Mouse (Mus musculus) C2C12 (cell line): Measurements from ENCODE around the gene Zswim2. TPM values are rescaled to one million over a fixed set of nuclear protein-coding genes. Genes with fewer than 3 reads are reported as not detected.
"Not testable (repeated sequence)": the region's sequence is repeated elsewhere in the genome, so short reads cannot be mapped to it uniquely, and the experiment has no call there.

Experiments used
- H3K27me3 ChIP-seq: one replicate; pipeline ENCODE4 v1.6.1; 2011; ENCODE audit not compliant: control insufficient read depth, insufficient read depth, insufficient read length
- H3K36me3 ChIP-seq: one replicate; pipeline ENCODE4 v1.6.1; 2011; ENCODE audit not compliant: control insufficient read depth, insufficient read depth
- H3K4me3 ChIP-seq: one replicate; pipeline ENCODE4 v1.5.1; 2011; ENCODE audit warnings: mild to moderate bottlenecking, control low read depth; ENCODE audit not compliant: poor library complexity, insufficient read depth, severe bottlenecking
- H3K79me2 ChIP-seq: one replicate; pipeline ENCODE4 v1.6.1; 2011; ENCODE audit not compliant: control insufficient read depth, insufficient read depth
- H3K79me3 ChIP-seq: one replicate; pipeline ENCODE4 v1.6.1; 2011; ENCODE audit warnings: low read depth, control low read depth
- H3ac ChIP-seq: one replicate; pipeline ENCODE3; 2011; ENCODE audit warnings: low read depth; ENCODE audit not compliant: control insufficient read depth, insufficient read length
- CEBPB ChIP-seq: IDR thresholded peaks from one replicate; pipeline ENCODE4 v1.6.1; 2011; ENCODE audit warnings: low read depth, mild to moderate bottlenecking, control low read depth, moderate library complexity
- CTCF ChIP-seq: IDR thresholded peaks from one replicate; pipeline ENCODE4 v1.5.1; 2011; ENCODE audit not compliant: control insufficient read depth, insufficient read depth, insufficient read length
- FOSL1 ChIP-seq: IDR thresholded peaks from one replicate; pipeline ENCODE4 v1.8.0; 2011; ENCODE audit warnings: mild to moderate bottlenecking, low read length; ENCODE audit not compliant: poor library complexity, insufficient read depth, severe bottlenecking
- MAX ChIP-seq: IDR thresholded peaks from one replicate; pipeline ENCODE4 v1.6.1; 2011; ENCODE audit warnings: mild to moderate bottlenecking, control low read depth
- MYOD1 ChIP-seq: IDR thresholded peaks from one replicate; pipeline ENCODE4 v1.6.1; 2011; ENCODE audit warnings: low read depth; ENCODE audit not compliant: control insufficient read depth, insufficient read length
- MYOG ChIP-seq: IDR thresholded peaks from one replicate; pipeline ENCODE4 v1.6.1; 2011; ENCODE audit not compliant: control insufficient read depth, insufficient read length; ENCODE audit errors: extremely low read depth
- USF1 ChIP-seq: IDR thresholded peaks from one replicate; pipeline ENCODE4 v1.6.1; 2011; ENCODE audit warnings: low read depth, mild to moderate bottlenecking, control low read depth, moderate library complexity
- long read RNA-seq, 2 experiments: library from polyadenylated mRNA; unstranded; transcript quantifications; one replicate each; pipeline ENCODE4 v2.0.0; 2019 to 2020
- polyA plus RNA-seq: library from polyadenylated mRNA; unstranded; fragments of >200 nt; fragmentation: generic; extraction: Trizol; gene quantifications from one replicate; pipeline ENCODE4 v1.2.1, GENCODE M21; 2012; ENCODE audit warnings: missing spikeins

The Zswim2 gene
- polyA plus RNA-seq, result not detected
- long read RNA-seq, experiment 1, result 0 reads
- long read RNA-seq, experiment 2, result 0 reads

- TF ChIP-seq FOSL1 (no peak), CEBPB (no peak), MAX (no peak), CTCF (no peak), MYOD1 (no peak), USF1 (no peak), MYOG (no peak)
- Histone ChIP-seq H3K36me3 (no peaks in the 10 kb centered on the region), H3ac (no peak within 1 kb of the TSS), H3K79me2 (no peaks in the 10 kb centered on the region), H3K4me3 (no peak within 1 kb of the TSS), H3K79me3 (no peaks in the 10 kb centered on the region), H3K27me3 (no peaks in the 10 kb centered on the region)
Measured at GRCm38 (mm10) chr2:83940931-83941361, at the start of gene Zswim2. TSS of gene Zswim2 (minus strand) at chr2:83941228.

- H3K36me3 ChIP-seq, H3K4me3 ChIP-seq, H3K27me3 ChIP-seq, H3ac ChIP-seq, H3K79me3 ChIP-seq, H3K79me2 ChIP-seq: not testable (repeated sequence)
Measured at GRCm38 (mm10) chr2:83990253-83990652, 49.2 kb upstream of the Zswim2 start, which contains the start of gene Gm13691. TSS of gene Gm13691 (plus strand) at chr2:83990553.

GRCm38 (mm10) chr2:83984443-83984842, 43.4 kb upstream of the Zswim2 start, which contains the start of gene Gm13697:
TSS of gene Gm13697 (plus strand) at chr2:83984743.
- H3K27me3 ChIP-seq, H3K79me2 ChIP-seq, H3ac ChIP-seq, H3K4me3 ChIP-seq, H3K79me3 ChIP-seq, H3K36me3 ChIP-seq: not testable (repeated sequence)

GRCm38 (mm10) chr2:83978633-83979032, 37.6 kb upstream of the Zswim2 start, which contains the start of gene Gm13694:
TSS of gene Gm13694 (plus strand) at chr2:83978933.
- not testable (repeated sequence) for H3K36me3 ChIP-seq, H3K79me3 ChIP-seq, H3ac ChIP-seq, H3K4me3 ChIP-seq, H3K27me3 ChIP-seq, H3K79me2 ChIP-seq

GRCm38 (mm10) chr2:83972823-83973222, 31.8 kb upstream of the Zswim2 start, which contains the start of gene Gm13696:
TSS of gene Gm13696 (plus strand) at chr2:83973123.
- H3K4me3 ChIP-seq, H3K79me3 ChIP-seq, H3K79me2 ChIP-seq, H3K36me3 ChIP-seq, H3K27me3 ChIP-seq, H3ac ChIP-seq: not testable (repeated sequence)

GRCm38 (mm10) chr2:83967013-83967412, 26.0 kb upstream of the Zswim2 start, which contains the start of gene Gm13695:
TSS of gene Gm13695 (plus strand) at chr2:83967313.
- not testable (repeated sequence) for H3K4me3 ChIP-seq, H3ac ChIP-seq, H3K36me3 ChIP-seq, H3K79me2 ChIP-seq, H3K27me3 ChIP-seq, H3K79me3 ChIP-seq

- not testable (repeated sequence) for H3K79me2 ChIP-seq, H3K27me3 ChIP-seq, H3K4me3 ChIP-seq, H3K79me3 ChIP-seq, H3K36me3 ChIP-seq, H3ac ChIP-seq
Measured at GRCm38 (mm10) chr2:83961203-83961602, 20.2 kb upstream of the Zswim2 start, which contains the start of gene Gm13693. TSS of gene Gm13693 (plus strand) at chr2:83961503.

- H3K4me3 ChIP-seq, H3K79me2 ChIP-seq, H3K27me3 ChIP-seq, H3K79me3 ChIP-seq, H3K36me3 ChIP-seq, H3ac ChIP-seq: not testable (repeated sequence)
Measured at GRCm38 (mm10) chr2:83955393-83955792, 14.4 kb upstream of the Zswim2 start, which contains the start of gene Gm13698. TSS of gene Gm13698 (plus strand) at chr2:83955693.
